ENCODE assay signal across 9 mouse cellular contexts in genomic region chr8:109593117-109593788, GRCm38 (mm10). TPM values are rescaled to one million over a fixed set of nuclear protein-coding genes. Genes with fewer than 3 reads are reported as not detected.
DNase-seq lines count a peak whose midpoint lies in the region; ATAC-seq and TF ChIP-seq lines count a peak whose summit lies in the region.
"Had no signal": no experiment of that assay in that cellular context is flagged by ENCODE, and none has a peak within 500 bp of the region (broad histone marks: within the 10 kb centered on the region; RNA-seq: fewer than 3 reads in every experiment).

No protein-coding gene starts in this region.

- no peak overlapping the region for H3K9ac ChIP-seq in forebrain, embryonic 14.5 days (ENCODE audit: low read length)
- H3K9ac ChIP-seq in forebrain, embryonic 15.5 days (replicated peaks): no peak overlapping the region
- H3K9ac ChIP-seq in lung, embryonic 14.5 days: no peak overlapping the region
- H3K9ac ChIP-seq: liver, embryonic 15.5 days had no signal

- no peak for TF ChIP-seq CTCF in thymus, adult 2 months (IDR thresholded peaks at IDR 0.05; ENCODE audit: borderline replicate concordance, control insufficient read depth, extremely low read depth, insufficient read depth, low read length, poor library complexity)
- peak; percentile 65 for TF ChIP-seq CTCF in lung, embryonic 14.5 days (IDR thresholded peaks at IDR 0.05; ENCODE audit: low read depth)
- TF ChIP-seq CTCF in cerebellum, adult 2 months (IDR thresholded peaks at IDR 0.05; ENCODE audit: borderline replicate concordance, insufficient read depth, low read depth, low read length): no peak

- intact Hi-C loops in left cerebral cortex, postnatal 36 days (cut with DNase I): no loop called here

- peak; percentile 40 for DNase-seq in forebrain, embryonic 14.5 days (ENCODE audit: low spot score)
- peak; percentile 34 for DNase-seq in thymus, adult 2 months
- DNase-seq in thymus, adult 18-20 months: no peak
- DNase-seq in lung, embryonic 14.5 days: peak; percentile 72
- DNase-seq in thymus, postnatal 4 days: peak; percentile 44
- DNase-seq in left cerebral cortex, postnatal 36 days (ENCODE audit: low spot score in 2 of 2): no peak
- DNase-seq in cerebellum, adult 2 months: no peak

- no peaks in the 10 kb centered on the region for H3K4me1 ChIP-seq in forebrain, embryonic 14.5 days (ENCODE audit: control insufficient read depth, insufficient read depth, low read length)
- H3K4me1 ChIP-seq in forebrain, embryonic 15.5 days: no peaks in the 10 kb centered on the region
- H3K4me1 ChIP-seq in thymus, adult 2 months (replicated peaks; ENCODE audit: control insufficient read depth, insufficient read depth, low read length): no peaks in the 10 kb centered on the region
- H3K4me1 ChIP-seq in lung, embryonic 14.5 days (ENCODE audit: insufficient read depth): no peaks in the 10 kb centered on the region
- no peaks in the 10 kb centered on the region for H3K4me1 ChIP-seq in cerebellum, adult 2 months (ENCODE audit: control insufficient read depth, insufficient read depth, low read length)

- no peak overlapping the region for H3K27ac ChIP-seq in forebrain, embryonic 14.5 days (ENCODE audit: low read depth, low read length)
- no peak overlapping the region for H3K27ac ChIP-seq in forebrain, embryonic 15.5 days (replicated peaks)
- H3K27ac ChIP-seq in thymus, adult 2 months (ENCODE audit: control insufficient read depth, insufficient read depth, low read length): no peak overlapping the region
- H3K27ac ChIP-seq in lung, embryonic 14.5 days (ENCODE audit: low read depth): no peak overlapping the region; the same call in 1 of the 2 replicates
- no peak overlapping the region for H3K27ac ChIP-seq in cerebellum, adult 2 months (ENCODE audit: insufficient read depth, low read length)
- H3K27ac ChIP-seq: liver, embryonic 15.5 days had no signal

- H3K4me3 ChIP-seq in forebrain, embryonic 14.5 days (ENCODE audit: low read depth, low read length): no peak overlapping the region
- H3K4me3 ChIP-seq in forebrain, embryonic 15.5 days: no peak overlapping the region
- H3K4me3 ChIP-seq in thymus, adult 2 months (ENCODE audit: control insufficient read depth, insufficient read depth, low read length): no peak overlapping the region
- no peak overlapping the region for H3K4me3 ChIP-seq in lung, embryonic 14.5 days (ENCODE audit: low read depth, low read length)
- H3K4me3 ChIP-seq in cerebellum, adult 2 months (replicated peaks; ENCODE audit: insufficient read depth, low read depth, low read length): no peak overlapping the region
- H3K4me3 ChIP-seq: liver, embryonic 15.5 days had no signal

- 84% methylated on average over 6 of the region's 6 CpGs for WGBS in forebrain, embryonic 14.5 days
- 83% methylated on average over 6 of the region's 6 CpGs for WGBS in forebrain, embryonic 15.5 days
- 83% methylated on average over 6 of the region's 6 CpGs for WGBS in thymus, adult 2 months
- WGBS in lung, embryonic 14.5 days: 59% methylated on average over 6 of the region's 6 CpGs
- 77% methylated on average over 6 of the region's 6 CpGs for WGBS in cerebellum, adult 2 months

- no peak for ATAC-seq in forebrain, embryonic 14.5 days
- ATAC-seq in forebrain, embryonic 15.5 days (replicated peaks): no peak
- no peak for ATAC-seq in lung, embryonic 14.5 days (ENCODE audit: insufficient read depth)

- TF ChIP-seq POLR2A in thymus, adult 2 months (IDR thresholded peaks at IDR 0.05; ENCODE audit: control insufficient read depth, extremely low read depth, insufficient read depth, low read length, poor library complexity): no peak
- TF ChIP-seq POLR2A in cerebellum, adult 2 months (IDR thresholded peaks at IDR 0.05; ENCODE audit: borderline replicate concordance, insufficient read depth, low read length): no peak

- H3K9me3 ChIP-seq in forebrain, embryonic 14.5 days (replicated peaks; ENCODE audit: control insufficient read depth, low read length): no peaks in the 10 kb centered on the region
- H3K9me3 ChIP-seq in forebrain, embryonic 15.5 days: no peaks in the 10 kb centered on the region
- H3K9me3 ChIP-seq in lung, embryonic 14.5 days (ENCODE audit: low read depth, low read length): no peaks in the 10 kb centered on the region
- H3K9me3 ChIP-seq: liver, embryonic 15.5 days had no signal

- H3K36me3 ChIP-seq in forebrain, embryonic 14.5 days (ENCODE audit: control insufficient read depth, insufficient read depth, low read length): peaks cover 40% of the 10 kb centered on the region
- H3K36me3 ChIP-seq in forebrain, embryonic 15.5 days: peaks cover 7% of the 10 kb centered on the region; the same call in 1 of the 2 replicates
- H3K36me3 ChIP-seq in thymus, adult 2 months (ENCODE audit: control insufficient read depth, insufficient read depth, low read length): no peaks in the 10 kb centered on the region
- peaks cover 31% of the 10 kb centered on the region; the same call in 1 of the 2 replicates for H3K36me3 ChIP-seq in lung, embryonic 14.5 days (ENCODE audit: insufficient read depth)

- H3K27me3 ChIP-seq in forebrain, embryonic 14.5 days (replicated peaks; ENCODE audit: control insufficient read depth, insufficient read depth, low read length): no peaks in the 10 kb centered on the region
- H3K27me3 ChIP-seq in forebrain, embryonic 15.5 days: no peaks in the 10 kb centered on the region
- no peaks in the 10 kb centered on the region for H3K27me3 ChIP-seq in thymus, adult 2 months (ENCODE audit: control insufficient read depth, insufficient read depth, low read length)
- no peaks in the 10 kb centered on the region for H3K27me3 ChIP-seq in lung, embryonic 14.5 days (ENCODE audit: insufficient read depth, low read length)
- H3K27me3 ChIP-seq in cerebellum, adult 2 months (ENCODE audit: control insufficient read depth, insufficient read depth, low read length): no peaks in the 10 kb centered on the region
- H3K27me3 ChIP-seq: liver, embryonic 15.5 days had no signal

- H3K4me2 ChIP-seq in forebrain, embryonic 14.5 days (ENCODE audit: low read length): no peak overlapping the region
- H3K4me2 ChIP-seq in forebrain, embryonic 15.5 days (replicated peaks): no peak overlapping the region
- H3K4me2 ChIP-seq in lung, embryonic 14.5 days: no peak overlapping the region
- H3K4me2 ChIP-seq: liver, embryonic 15.5 days had no signal

RNA-seq across cellular contexts. Expression of gene Hp, which starts 14.3 kb away (rescaled TPM):
- polyA plus RNA-seq in forebrain, embryonic 14.5 days (2014; fragmentation: Nextera tagmentation; extraction: Ambion mirVana): 0.13 and 0.64 TPM in 2 replicates
- polyA plus RNA-seq in forebrain, embryonic 15.5 days (2015; fragmentation: Nextera tagmentation; extraction: Ambion mirVana): 0.14 and 0.23 TPM in 2 replicates
- 45.3 and 53.6 TPM in 2 replicates for polyA plus RNA-seq in thymus, adult 2 months (2012; rRNA removed)
- 3.6 and 7.4 TPM in 2 replicates for polyA plus RNA-seq in lung, embryonic 14.5 days (2014; fragmentation: Nextera tagmentation; extraction: Ambion mirVana)
- total RNA-seq in left cerebral cortex, postnatal 36 days (2021): not detected
- polyA plus RNA-seq in cerebellum, adult 2 months (2012; rRNA removed): 0.38 and 0.44 TPM in 2 replicates

RNA-seq across cellular contexts. Expression of gene Dhodh, which starts 15.2 kb away (rescaled TPM):
- polyA plus RNA-seq in forebrain, embryonic 14.5 days (2014; fragmentation: Nextera tagmentation; extraction: Ambion mirVana): 33.4 and 34.8 TPM in 2 replicates
- 35.3 and 41.4 TPM in 2 replicates for polyA plus RNA-seq in forebrain, embryonic 15.5 days (2015; fragmentation: Nextera tagmentation; extraction: Ambion mirVana)
- polyA plus RNA-seq in thymus, adult 2 months (2012; rRNA removed): 34.7 and 35.0 TPM in 2 replicates
- 45.1 and 51.3 TPM in 2 replicates for polyA plus RNA-seq in lung, embryonic 14.5 days (2014; fragmentation: Nextera tagmentation; extraction: Ambion mirVana)
- total RNA-seq in left cerebral cortex, postnatal 36 days (2021): 10 to 100 TPM; 18.1 to 19.3 TPM
- polyA plus RNA-seq in cerebellum, adult 2 months (2012; rRNA removed): 29.4 and 31.6 TPM in 2 replicates

RNA-seq across cellular contexts. Expression of gene Pkd1l3, which starts 21.1 kb away (rescaled TPM):
- polyA plus RNA-seq in forebrain, embryonic 14.5 days (2014; fragmentation: Nextera tagmentation; extraction: Ambion mirVana): 0.11 TPM in 1 of 2 replicates, not detected in the other
- 0.08 TPM in 1 of 2 replicates, not detected in the other for polyA plus RNA-seq in forebrain, embryonic 15.5 days (2015; fragmentation: Nextera tagmentation; extraction: Ambion mirVana)
- polyA plus RNA-seq in thymus, adult 2 months (2012; rRNA removed): 0.34 and 0.37 TPM in 2 replicates
- 0.09 TPM in 1 of 2 replicates, not detected in the other for polyA plus RNA-seq in lung, embryonic 14.5 days (2014; fragmentation: Nextera tagmentation; extraction: Ambion mirVana)
- 1 to 10 TPM in 1 of 2 experiments, under 1 TPM in 1; 0.93 to 1.3 TPM for total RNA-seq in left cerebral cortex, postnatal 36 days (2021)
- polyA plus RNA-seq in cerebellum, adult 2 months (2012; rRNA removed): 0.08 TPM in 1 of 2 replicates, not detected in the other

RNA-seq across cellular contexts. Expression of gene Txnl4b, which starts 27.6 kb away (rescaled TPM):
- polyA plus RNA-seq in forebrain, embryonic 14.5 days (2014; fragmentation: Nextera tagmentation; extraction: Ambion mirVana): 33.4 and 34.1 TPM in 2 replicates
- polyA plus RNA-seq in forebrain, embryonic 15.5 days (2015; fragmentation: Nextera tagmentation; extraction: Ambion mirVana): 27.3 and 29.2 TPM in 2 replicates
- 8.0 and 9.0 TPM in 2 replicates for polyA plus RNA-seq in thymus, adult 2 months (2012; rRNA removed)
- 25.1 and 26.0 TPM in 2 replicates for polyA plus RNA-seq in lung, embryonic 14.5 days (2014; fragmentation: Nextera tagmentation; extraction: Ambion mirVana)
- total RNA-seq in left cerebral cortex, postnatal 36 days (2021): 10 to 100 TPM; 14.0 to 16.6 TPM
- 9.8 and 10.3 TPM in 2 replicates for polyA plus RNA-seq in cerebellum, adult 2 months (2012; rRNA removed)

RNA-seq across cellular contexts. Expression of gene Dhx38, which starts 27.6 kb away (rescaled TPM):
- 14.6 and 17.9 TPM in 2 replicates for polyA plus RNA-seq in forebrain, embryonic 14.5 days (2014; fragmentation: Nextera tagmentation; extraction: Ambion mirVana)
- 23.9 and 24.0 TPM in 2 replicates for polyA plus RNA-seq in forebrain, embryonic 15.5 days (2015; fragmentation: Nextera tagmentation; extraction: Ambion mirVana)
- 36.7 and 41.7 TPM in 2 replicates for polyA plus RNA-seq in thymus, adult 2 months (2012; rRNA removed)
- 23.5 and 25.1 TPM in 2 replicates for polyA plus RNA-seq in lung, embryonic 14.5 days (2014; fragmentation: Nextera tagmentation; extraction: Ambion mirVana)
- total RNA-seq in left cerebral cortex, postnatal 36 days (2021): 10 to 100 TPM; 29.8 to 30.6 TPM
- 23.8 and 25.3 TPM in 2 replicates for polyA plus RNA-seq in cerebellum, adult 2 months (2012; rRNA removed)

Comparison
In these comparisons a context has a peak if more than half of its experiments do, and no peak if none do; other contexts are left out.
1. DNase-seq: peak in forebrain, embryonic 14.5 days (single experiment), thymus, adult 2 months (single experiment), lung, embryonic 14.5 days (single experiment) and thymus, postnatal 4 days (single experiment); none in thymus, adult 18-20 months (0 of 2), left cerebral cortex, postnatal 36 days (0 of 2) and cerebellum, adult 2 months (0 of 2).